Mouse (Mus musculus): ENCODE measurements around the gene Tectb. TPM values are rescaled to one million over a fixed set of nuclear protein-coding genes. Genes with fewer than 3 reads are reported as not detected.

Gene Tectb
- polyA plus RNA-seq (2012; ENCODE audit: insufficient read depth, low replicate concordance) = not detected in 2 replicates

DNA sequence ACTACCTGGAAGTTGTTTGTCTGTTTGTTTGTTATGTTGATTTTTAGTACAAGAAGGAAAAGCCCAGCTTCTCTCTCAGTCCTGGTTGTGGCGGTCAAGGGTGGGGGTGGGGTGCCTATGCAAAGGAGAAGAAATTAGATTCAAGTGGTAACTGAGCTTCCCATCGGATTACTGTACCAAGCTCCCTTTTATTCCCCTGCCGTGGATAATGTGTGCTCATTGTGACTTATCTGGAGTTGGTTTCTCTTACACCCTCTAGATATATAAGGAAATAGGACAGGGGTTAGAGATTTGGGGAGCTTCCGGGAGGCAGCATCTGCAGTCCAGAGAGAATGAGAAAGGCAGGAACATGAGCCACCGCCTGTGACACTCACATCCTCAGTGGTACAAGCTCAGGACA lies at the start of gene Tectb:
Gene Tectb, plus strand, starts transcription at position 301 of the 400 bp plus-strand sequence.
- Histone ChIP-seq H3K27me3 (replicated peaks) (peaks cover 16% of the 10 kb centered on the region), H3K4me3 (replicated peaks) (no peak within 1 kb of the TSS), H3K36me3 (replicated peaks; ENCODE audit: low read length) (no peaks in the 10 kb centered on the region), H3K4me1 (no peaks in the 10 kb centered on the region), H3K9me3 (no peaks in the 10 kb centered on the region)
- TF ChIP-seq GATA1 (IDR thresholded peaks at IDR 0.05; ENCODE audit: borderline replicate concordance, low read length) (no peak), FLI1 (IDR thresholded peaks at IDR 0.05; ENCODE audit: low read length) (no peak)

DNA sequence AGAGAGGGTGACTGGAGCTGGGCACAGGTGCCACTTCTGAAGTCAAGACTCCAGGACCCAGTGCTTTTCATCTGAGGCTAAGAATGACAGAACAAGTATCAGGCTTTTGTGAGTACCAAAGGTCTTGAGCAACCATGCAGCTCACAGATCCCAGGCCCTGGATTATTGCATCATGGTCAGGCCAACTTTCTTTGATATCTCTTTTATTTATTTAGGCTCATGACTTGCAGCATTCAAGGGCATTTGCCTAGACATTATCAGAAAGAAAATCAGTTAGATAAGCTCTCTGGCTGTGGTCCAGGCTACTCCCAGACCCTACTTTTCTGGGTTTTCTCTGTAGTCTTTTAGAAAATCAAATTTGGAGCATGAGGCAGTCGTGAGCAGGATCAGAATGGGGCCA lies 48.8 kb upstream of the Tectb start:
- TF ChIP-seq FLI1 (IDR thresholded peaks at IDR 0.05; ENCODE audit: low read length) (no peak), GATA1 (IDR thresholded peaks at IDR 0.05; ENCODE audit: borderline replicate concordance, low read length) (no peak)
- no peak overlapping the region for H3K4me3 ChIP-seq (replicated peaks)
- H3K9me3 ChIP-seq = no peaks in the 10 kb centered on the region
- H3K4me1 ChIP-seq = peaks cover 2% of the 10 kb centered on the region; the same call in 1 of the 2 replicates
- H3K36me3 ChIP-seq (replicated peaks; ENCODE audit: low read length) = no peaks in the 10 kb centered on the region
- peaks cover 16% of the 10 kb centered on the region for H3K27me3 ChIP-seq (replicated peaks)

DNA sequence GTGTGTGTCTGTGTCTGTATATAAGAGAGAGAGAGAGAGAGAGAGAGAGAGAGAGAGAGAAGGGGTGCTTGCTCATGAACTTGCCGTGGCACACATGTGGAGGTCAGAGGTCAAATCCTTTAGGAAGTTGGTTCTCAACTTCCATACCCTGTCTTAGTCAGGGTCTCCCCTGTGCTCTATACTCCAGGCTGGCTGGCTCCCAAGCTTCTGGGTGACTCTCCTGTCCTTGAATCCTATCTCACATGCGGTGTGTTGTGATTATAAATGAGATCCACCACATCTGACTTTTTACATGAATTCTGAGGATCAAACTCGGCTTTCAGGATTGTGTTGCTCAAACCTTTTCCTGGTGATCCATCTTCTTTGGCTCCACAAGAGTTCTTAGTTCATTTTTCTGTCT lies 48.1 kb upstream of the Tectb start:
- Histone ChIP-seq H3K4me1 (peaks cover 3% of the 10 kb centered on the region; the same call in 1 of the 2 replicates), H3K4me3 (replicated peaks) (no peak overlapping the region), H3K27me3 (replicated peaks) (peaks cover 19% of the 10 kb centered on the region), H3K9me3 (no peaks in the 10 kb centered on the region), H3K36me3 (replicated peaks; ENCODE audit: low read length) (no peaks in the 10 kb centered on the region)
- TF ChIP-seq GATA1 (IDR thresholded peaks at IDR 0.05; ENCODE audit: borderline replicate concordance, low read length) (no peak), FLI1 (IDR thresholded peaks at IDR 0.05; ENCODE audit: low read length) (no peak)

GRCm38 (mm10) chr19:55134521-55134920 lies 46.0 kb upstream of the Tectb start:
- Histone ChIP-seq H3K4me1 (peaks cover 10% of the 10 kb centered on the region; the same call in 1 of the 2 replicates), H3K27me3 (replicated peaks) (peaks cover 27% of the 10 kb centered on the region), H3K36me3 (replicated peaks; ENCODE audit: low read length) (no peaks in the 10 kb centered on the region), H3K4me3 (replicated peaks) (no peak overlapping the region), H3K9me3 (no peaks in the 10 kb centered on the region)
- no peak for TF ChIP-seq FLI1 (IDR thresholded peaks at IDR 0.05; ENCODE audit: low read length)
- no peak for TF ChIP-seq GATA1 (IDR thresholded peaks at IDR 0.05; ENCODE audit: borderline replicate concordance, low read length)

DNA sequence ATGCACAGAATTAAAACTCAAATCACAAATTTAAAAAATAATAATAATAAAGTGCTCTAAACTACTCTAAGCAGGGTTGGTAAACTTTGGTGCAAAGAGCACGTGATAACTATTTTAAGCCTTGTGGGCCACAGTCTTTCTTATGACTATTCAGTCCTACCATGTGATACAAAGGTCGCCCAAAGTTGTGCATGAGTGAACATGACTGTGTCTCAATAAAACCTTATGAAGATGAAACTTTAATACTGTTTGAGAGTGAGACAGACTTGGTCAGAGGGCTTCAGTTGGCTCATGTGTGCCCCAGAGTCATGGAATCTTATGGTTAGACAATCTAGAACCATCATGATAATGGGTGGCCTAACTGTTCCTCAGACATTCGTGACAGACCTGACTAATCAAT lies 44.6 kb upstream of the Tectb start:
- Histone ChIP-seq H3K36me3 (replicated peaks; ENCODE audit: low read length) (no peaks in the 10 kb centered on the region), H3K4me1 (peaks cover 10% of the 10 kb centered on the region; the same call in 1 of the 2 replicates), H3K27me3 (replicated peaks) (peaks cover 27% of the 10 kb centered on the region), H3K4me3 (replicated peaks) (no peak overlapping the region), H3K9me3 (no peaks in the 10 kb centered on the region)
- TF ChIP-seq FLI1 (IDR thresholded peaks at IDR 0.05; ENCODE audit: low read length) (no peak), GATA1 (IDR thresholded peaks at IDR 0.05; ENCODE audit: borderline replicate concordance, low read length) (no peak)

DNA sequence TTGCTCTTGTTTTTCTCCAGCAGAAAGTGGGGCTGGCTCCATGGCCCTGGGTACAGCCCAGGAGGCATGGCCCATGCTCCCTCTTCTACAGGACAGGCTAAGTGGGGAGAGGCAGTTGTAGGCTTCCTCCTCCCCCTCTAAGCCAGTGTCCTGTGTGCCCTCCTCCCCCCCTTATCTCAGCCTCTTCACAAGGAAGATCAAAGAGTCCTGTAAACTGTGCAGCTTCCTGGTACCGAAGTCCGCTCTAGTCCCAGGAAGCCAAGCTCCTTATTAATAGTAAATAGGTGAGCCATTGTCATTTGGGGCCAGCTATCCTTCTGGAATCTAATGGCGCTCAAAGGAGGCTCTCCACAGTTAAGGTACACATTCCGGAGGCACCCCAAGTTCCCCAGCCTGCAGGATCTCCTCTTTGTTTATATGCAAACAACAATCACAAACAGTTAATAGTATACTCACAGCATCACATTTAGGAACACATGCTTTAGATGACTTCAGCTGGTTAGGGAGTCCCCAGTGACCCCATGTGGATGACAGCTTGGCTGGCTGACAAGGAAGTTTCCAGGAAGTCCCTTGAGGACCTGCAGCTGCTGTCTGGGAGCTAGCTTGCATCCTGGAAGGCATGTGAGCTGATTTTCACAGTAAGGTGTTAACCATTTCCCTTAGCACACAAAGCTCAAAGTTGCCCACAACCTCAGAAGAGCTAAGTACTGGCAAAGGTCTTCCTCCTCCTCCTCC lies 43.7 kb upstream of the Tectb start:
- TF ChIP-seq GATA1 (IDR thresholded peaks at IDR 0.05; ENCODE audit: borderline replicate concordance, low read length) = no peak
- no peak for TF ChIP-seq FLI1 (IDR thresholded peaks at IDR 0.05; ENCODE audit: low read length)
- H3K4me3 ChIP-seq (replicated peaks) = no peak overlapping the region
- H3K4me1 ChIP-seq = peaks cover 10% of the 10 kb centered on the region; the same call in 1 of the 2 replicates

GRCm38 (mm10) chr19:55137884-55138283 lies 42.6 kb upstream of the Tectb start:
- Histone ChIP-seq H3K9me3 (no peaks in the 10 kb centered on the region), H3K4me3 (replicated peaks) (no peak overlapping the region), H3K4me1 (peaks cover 10% of the 10 kb centered on the region; the same call in 1 of the 2 replicates), H3K36me3 (replicated peaks; ENCODE audit: low read length) (no peaks in the 10 kb centered on the region), H3K27me3 (replicated peaks) (peaks cover 30% of the 10 kb centered on the region)
- TF ChIP-seq FLI1 (IDR thresholded peaks at IDR 0.05; ENCODE audit: low read length) (no peak), GATA1 (IDR thresholded peaks at IDR 0.05; ENCODE audit: borderline replicate concordance, low read length) (no peak)

More for the DNA sequence above, 43.7 kb upstream of the Tectb start:
- Histone ChIP-seq H3K27me3 (replicated peaks) (peaks cover 27% of the 10 kb centered on the region), H3K9me3 (no peaks in the 10 kb centered on the region), H3K36me3 (replicated peaks; ENCODE audit: low read length) (no peaks in the 10 kb centered on the region)

GRCm38 (mm10) chr19:55138506-55138905 lies 42.0 kb upstream of the Tectb start:
- no peaks in the 10 kb centered on the region for H3K9me3 ChIP-seq
- H3K4me1 ChIP-seq = peaks cover 10% of the 10 kb centered on the region; the same call in 1 of the 2 replicates
- H3K27me3 ChIP-seq (replicated peaks) = peaks cover 25% of the 10 kb centered on the region
- no peaks in the 10 kb centered on the region for H3K36me3 ChIP-seq (replicated peaks; ENCODE audit: low read length)
- H3K4me3 ChIP-seq (replicated peaks) = no peak overlapping the region
- TF ChIP-seq GATA1 (IDR thresholded peaks at IDR 0.05; ENCODE audit: borderline replicate concordance, low read length) = no peak
- TF ChIP-seq FLI1 (IDR thresholded peaks at IDR 0.05; ENCODE audit: low read length) = no peak

DNA sequence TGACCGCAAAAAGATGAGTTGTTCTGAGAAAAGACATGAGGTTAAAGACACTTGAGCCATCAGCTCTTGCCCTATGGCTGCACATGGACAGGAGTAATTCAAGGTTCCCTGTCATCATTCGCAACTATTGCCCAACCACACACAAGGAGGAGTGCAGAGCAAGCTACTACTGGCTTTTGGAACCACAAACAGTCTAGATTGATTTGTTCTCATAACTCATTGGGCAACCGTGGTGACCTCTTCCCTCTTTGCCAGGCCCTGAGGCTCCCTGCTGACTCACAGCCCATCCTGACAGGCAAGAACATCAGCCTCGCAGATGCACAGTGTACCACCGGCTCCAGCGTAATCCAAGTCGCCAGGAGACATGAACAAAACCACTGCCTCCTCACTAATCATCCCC lies 41.2 kb upstream of the Tectb start:
- TF ChIP-seq GATA1 (IDR thresholded peaks at IDR 0.05; ENCODE audit: borderline replicate concordance, low read length) (no peak), FLI1 (IDR thresholded peaks at IDR 0.05; ENCODE audit: low read length) (no peak)
- Histone ChIP-seq H3K27me3 (replicated peaks) (peaks cover 27% of the 10 kb centered on the region), H3K36me3 (replicated peaks; ENCODE audit: low read length) (no peaks in the 10 kb centered on the region), H3K4me1 (peaks cover 10% of the 10 kb centered on the region; the same call in 1 of the 2 replicates), H3K4me3 (replicated peaks) (no peak overlapping the region), H3K9me3 (no peaks in the 10 kb centered on the region)

Data from megakaryocyte, embryonic 14.5 days (primary cell).